Mouse (Mus musculus) heart, postnatal 0 days (tissue): ENCODE results near the gene Osbpl6. TPM values are rescaled to one million over a fixed set of nuclear protein-coding genes. Genes with fewer than 3 reads are reported as not detected.

Experiments used
- ATAC-seq: fragments of 200-750 bp; cut with Nextera tagmentation; 2 replicates; pipeline ENCODE4 v1.8.0; 2017; ENCODE audit warnings: low read depth, moderate number of reproducible peaks, moderate library complexity; ENCODE audit not compliant: insufficient read depth
- DNase-seq: peaks from one replicate; pipeline ENCODE4 v3.0.0-alpha.2; 2016; ENCODE audit warnings: low spot score
- H3K27ac ChIP-seq: fragments of 300-500 bp; sonication (generic); 2 replicates; pipeline ENCODE4 v1.5.1; 2014; ENCODE audit warnings: low read depth, mild to moderate bottlenecking
- H3K27me3 ChIP-seq: fragments of 300-500 bp; sonication (generic); 2 replicates; pipeline ENCODE4 v1.6.1; 2014; ENCODE audit warnings: low read length, mixed read lengths; ENCODE audit not compliant: control insufficient read depth, insufficient read depth
- H3K36me3 ChIP-seq: fragments of 300-500 bp; sonication (generic); replicated peaks from 2 replicates; pipeline ENCODE4 v1.6.1; 2014; ENCODE audit warnings: low read length, mixed read lengths; ENCODE audit not compliant: control insufficient read depth, insufficient read depth
- H3K4me1 ChIP-seq: fragments of 300-500 bp; sonication (generic); 2 replicates; pipeline ENCODE4 v1.6.1; 2014; ENCODE audit warnings: antibody characterized with exemption; ENCODE audit not compliant: control insufficient read depth, insufficient read depth
- H3K4me2 ChIP-seq: fragments of 300-500 bp; sonication (generic); 2 replicates; pipeline ENCODE4 v1.6.1; 2014; ENCODE audit warnings: low read depth, mild to moderate bottlenecking, low read length, moderate library complexity
- H3K4me3 ChIP-seq: fragments of 300-500 bp; sonication (generic); 2 replicates; pipeline ENCODE4 v1.5.1; 2014; ENCODE audit warnings: low read depth, low read length
- H3K9ac ChIP-seq: fragments of 300-500 bp; sonication (generic); replicated peaks from 2 replicates; pipeline ENCODE4 v1.6.1; 2014; ENCODE audit warnings: low read depth, low read length, mixed read lengths
- H3K9me3 ChIP-seq: fragments of 300-500 bp; sonication (generic); replicated peaks from 2 replicates; pipeline ENCODE4 v1.6.1; 2016; ENCODE audit warnings: low read length; ENCODE audit not compliant: control insufficient read depth
- CTCF ChIP-seq: IDR thresholded peaks from 2 replicates; pipeline ENCODE4 v1.5.1; 2016; ENCODE audit warnings: antibody characterized with exemption, control low read depth, low read depth
- EP300 ChIP-seq: IDR thresholded peaks from 2 replicates; pipeline ENCODE4 v1.6.1; 2016; ENCODE audit warnings: antibody characterized with exemption, low read depth
- WGBS: fragments of 180-500 bp; shearing (Covaris S2); extraction: QIAGEN DNeasy Blood & Tissue Kit; methylation state at CpG from one replicate; pipeline ENCODE4 v1.1.7; 2014; 5-methylcytosine and 5-hydroxymethylcytosine counted together
- polyA plus RNA-seq: library from polyadenylated mRNA; unstranded; fragments of >200 nt; fragmentation: Nextera tagmentation; extraction: Ambion mirVana; gene quantifications from 2 replicates; pipeline ENCODE4 v1.2.1, GENCODE M21; 2015
- total RNA-seq: library from RNA; depleted of rRNA; stranded (reverse); fragments of >200 nt; gene quantifications from 2 replicates; pipeline ENCODE4 v1.2.3, GENCODE M21; 2014; ENCODE audit warnings: low replicate concordance

The Osbpl6 gene
- total and polyA plus RNA-seq, 2 experiments from 2014 or later: 3.3 to 5.0 TPM

DNA sequence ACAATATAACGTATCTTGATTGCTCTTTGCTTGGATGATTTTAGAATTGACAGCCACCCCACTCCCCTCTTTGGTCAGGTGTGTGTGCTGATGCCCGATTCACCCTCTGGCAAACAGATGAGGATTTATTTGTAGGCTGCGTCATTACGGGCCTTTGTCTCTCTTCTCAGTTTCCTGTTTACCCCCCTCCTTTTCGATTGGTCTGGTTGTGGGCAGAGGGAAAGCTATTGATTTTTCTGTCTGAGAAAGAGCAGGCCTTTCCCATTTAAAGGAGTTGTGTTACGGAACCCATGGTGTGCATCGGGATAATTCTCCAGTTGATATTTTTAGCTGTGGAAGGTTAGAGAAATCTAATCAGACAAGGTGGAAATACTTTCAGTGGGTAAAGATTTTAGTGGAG, 85.9 kb downstream of the Osbpl6 start:
- Histone ChIP-seq H3K9me3 (no peaks in the 10 kb centered on the region), H3K27ac (no peak overlapping the region), H3K4me3 (no peak overlapping the region), H3K9ac (no peak overlapping the region), H3K36me3 (no peaks in the 10 kb centered on the region), H3K4me2 (no peak overlapping the region), H3K27me3 (no peaks in the 10 kb centered on the region), H3K4me1 (no peaks in the 10 kb centered on the region)
- no peak for TF ChIP-seq CTCF
- no peak for TF ChIP-seq EP300
- DNase-seq: no peak
- 56% methylated on average over 7 of the region's 7 CpGs for WGBS
- ATAC-seq: no peak

DNA sequence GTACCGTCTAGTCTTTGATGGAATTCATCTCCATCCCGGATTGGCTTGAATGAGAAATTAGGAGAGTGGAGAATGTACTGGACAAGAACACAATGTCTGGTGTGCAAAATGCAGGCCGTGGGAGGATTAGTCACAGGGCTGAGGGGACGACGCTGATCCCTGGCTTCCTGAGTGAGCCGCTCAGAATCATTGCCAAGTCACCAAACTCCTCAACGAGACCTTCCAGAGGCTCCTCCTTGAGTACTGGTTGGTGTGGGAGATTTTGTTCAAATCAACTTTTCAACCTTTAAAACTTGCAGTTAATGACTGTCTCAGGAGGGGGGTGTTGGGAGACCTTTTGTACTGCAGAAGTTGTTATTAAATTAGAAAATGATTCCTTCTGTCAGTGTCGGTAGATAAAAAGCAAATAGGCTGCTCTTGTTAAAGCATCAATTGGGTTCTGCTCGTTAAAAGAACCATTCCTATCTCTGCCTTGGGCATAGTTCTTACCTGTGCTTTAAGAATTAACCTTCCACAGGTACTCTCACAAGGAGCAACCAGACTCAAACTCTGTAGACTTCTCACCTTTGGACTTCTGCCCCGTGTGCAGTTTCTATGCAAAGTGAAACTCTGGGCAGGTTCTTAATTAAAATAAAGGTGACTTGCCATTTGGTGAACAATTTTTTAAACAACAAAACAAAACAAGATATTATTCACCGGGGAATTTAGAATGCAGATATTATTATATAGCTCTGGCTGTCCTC, 89.9 kb downstream of the Osbpl6 start:
- Histone ChIP-seq H3K4me2 (no peak overlapping the region), H3K4me1 (peaks cover 5% of the 10 kb centered on the region; the same call in 1 of the 2 replicates), H3K27me3 (no peaks in the 10 kb centered on the region), H3K4me3 (no peak overlapping the region), H3K36me3 (no peaks in the 10 kb centered on the region), H3K27ac (no peak overlapping the region), H3K9me3 (no peaks in the 10 kb centered on the region), H3K9ac (no peak overlapping the region)
- ATAC-seq (no peak), DNase-seq (no peak)
- TF ChIP-seq EP300 (no peak), CTCF (no peak)
- WGBS: 79% methylated on average over 11 of the region's 11 CpGs

DNA sequence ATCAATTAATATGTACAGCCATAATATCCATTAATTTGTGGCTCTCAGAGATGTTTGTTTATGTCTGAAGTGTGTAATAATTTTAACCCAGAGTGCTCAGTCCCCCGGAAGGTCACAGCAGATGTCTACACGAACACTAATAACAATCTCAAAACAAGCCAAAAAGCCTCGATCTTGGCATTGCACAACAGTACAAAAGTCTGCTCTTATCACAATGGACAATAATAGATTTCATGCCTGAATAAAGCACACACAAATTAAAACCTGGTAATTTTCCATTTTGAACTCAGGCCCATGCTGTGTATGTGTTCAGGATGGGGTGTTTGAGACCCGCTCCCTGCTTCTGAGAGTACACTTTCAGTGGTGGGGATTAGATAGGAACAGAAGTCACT, 90.4 kb downstream of the Osbpl6 start:
- no peak overlapping the region for H3K27ac ChIP-seq
- no peaks in the 10 kb centered on the region for H3K27me3 ChIP-seq
- H3K4me3 ChIP-seq: no peak overlapping the region
- TF ChIP-seq CTCF (no peak), EP300 (no peak)
- H3K36me3 ChIP-seq: no peaks in the 10 kb centered on the region
- no peak for ATAC-seq
- no peak overlapping the region for H3K4me2 ChIP-seq
- no peak overlapping the region for H3K9ac ChIP-seq
- no peaks in the 10 kb centered on the region for H3K9me3 ChIP-seq
- WGBS: 78% methylated on average over 4 of the region's 4 CpGs
- DNase-seq: no peak
- peaks cover 5% of the 10 kb centered on the region; the same call in 1 of the 2 replicates for H3K4me1 ChIP-seq

DNA sequence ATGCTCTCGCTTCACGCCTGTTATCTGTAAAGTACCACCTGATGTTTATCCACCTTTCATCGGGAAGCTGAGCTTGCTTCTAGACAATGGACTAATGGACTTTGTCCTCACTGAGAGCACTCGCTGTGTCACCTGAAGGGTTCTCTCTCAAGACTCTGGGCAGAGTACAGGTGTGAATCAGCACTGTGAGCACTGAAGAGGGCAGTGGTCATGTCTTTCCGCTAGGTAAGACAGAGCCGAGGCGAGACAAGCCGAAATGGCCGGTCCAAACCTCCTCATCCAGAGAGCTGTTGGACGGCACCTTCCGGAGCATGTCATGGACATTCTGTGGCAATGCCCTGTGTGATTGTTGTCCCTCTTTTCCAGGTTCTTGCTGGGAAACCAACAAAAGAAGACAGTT, 92.6 kb downstream of the Osbpl6 start:
- Histone ChIP-seq H3K9me3 (no peaks in the 10 kb centered on the region), H3K4me2 (no peak overlapping the region), H3K4me3 (no peak overlapping the region), H3K9ac (no peak overlapping the region), H3K27ac (no peak overlapping the region), H3K27me3 (no peaks in the 10 kb centered on the region), H3K36me3 (no peaks in the 10 kb centered on the region), H3K4me1 (peaks cover 5% of the 10 kb centered on the region; the same call in 1 of the 2 replicates)
- 87% methylated on average over 11 of the region's 11 CpGs for WGBS
- DNase-seq: no peak
- no peak for TF ChIP-seq EP300
- no peak for ATAC-seq

DNA sequence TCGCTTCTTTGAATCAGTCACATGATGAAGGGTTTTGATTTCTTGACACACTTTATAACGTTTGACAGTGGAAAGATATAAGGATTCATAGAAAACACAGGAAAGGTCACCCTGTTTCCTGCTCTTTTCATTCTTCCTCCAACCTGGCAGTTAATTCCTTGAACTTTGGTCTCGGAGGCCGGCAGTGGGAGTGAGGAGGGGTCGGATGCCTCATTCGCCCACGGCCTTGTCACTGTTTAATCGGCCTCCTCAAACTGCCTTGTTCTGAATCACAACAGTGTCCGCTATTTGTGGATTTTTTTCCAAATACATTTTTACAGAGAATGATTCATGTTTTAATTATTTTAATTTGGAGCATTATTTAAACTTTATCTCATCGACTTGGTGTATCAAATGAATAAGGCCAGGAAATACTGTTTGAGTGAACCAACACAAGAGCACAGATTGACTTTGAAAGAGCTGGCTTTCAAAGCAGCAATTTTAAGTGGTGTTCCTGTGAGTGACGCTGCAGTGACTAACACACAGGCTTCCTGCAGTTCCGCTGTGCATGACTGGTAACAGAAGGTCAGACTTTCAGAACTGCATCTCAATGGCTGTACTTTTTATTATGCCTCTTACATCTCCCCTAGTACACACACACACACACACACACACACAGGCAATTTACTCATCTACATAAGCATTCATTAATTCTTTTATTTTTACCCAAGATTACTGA, 98.0 kb downstream of the Osbpl6 start:
- Histone ChIP-seq H3K9me3 (0 out of 2 replicates have a peak, but pooled peaks cover 3% of the 10 kb centered on the region), H3K4me3 (no peak overlapping the region), H3K4me2 (no peak overlapping the region), H3K27ac (no peak overlapping the region), H3K4me1 (peaks cover 2% of the 10 kb centered on the region; the same call in 1 of the 2 replicates), H3K27me3 (no peaks in the 10 kb centered on the region), H3K36me3 (no peaks in the 10 kb centered on the region), H3K9ac (no peak overlapping the region)
- ATAC-seq: no peak
- no peak for TF ChIP-seq EP300
- TF ChIP-seq CTCF: no peak
- DNase-seq: no peak
- WGBS: 59% methylated on average over 12 of the region's 12 CpGs
